Mouse (Mus musculus) neural tube, embryonic 10.5 days (tissue): ENCODE measurements around the gene Vti1a.

Experiments
- DNase-seq: peaks from one replicate; pipeline ENCODE4 v3.0.0-alpha.2; 2017; ENCODE audit warnings: low spot score; ENCODE audit errors: extremely low spot score

Gene Vti1a

GRCm38 (mm10) chr19:55556168-55556999 is 240.3 kb downstream of the Vti1a start:
- peak; percentile 81 for DNase-seq

DNA sequence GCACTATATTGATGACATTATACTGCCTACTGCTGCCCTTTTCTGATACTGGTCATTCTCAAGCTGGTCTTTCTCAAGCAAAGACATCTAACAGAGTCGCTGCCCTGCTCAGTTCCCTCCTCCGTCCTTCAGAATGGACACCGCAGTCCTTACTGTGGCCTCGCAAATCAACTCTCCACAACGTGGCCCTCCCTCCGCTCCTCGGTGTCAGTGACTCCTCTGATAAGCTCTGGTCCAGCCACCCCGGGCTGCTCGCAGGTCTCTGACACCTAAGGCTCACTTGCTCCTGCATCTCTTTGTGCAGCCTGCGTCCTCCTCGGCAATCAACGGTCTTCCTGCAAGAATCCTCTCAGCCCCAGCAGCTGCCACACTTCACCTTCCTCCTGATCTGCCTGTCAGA is 243.2 kb downstream of the Vti1a start:
- no peak for DNase-seq

DNA sequence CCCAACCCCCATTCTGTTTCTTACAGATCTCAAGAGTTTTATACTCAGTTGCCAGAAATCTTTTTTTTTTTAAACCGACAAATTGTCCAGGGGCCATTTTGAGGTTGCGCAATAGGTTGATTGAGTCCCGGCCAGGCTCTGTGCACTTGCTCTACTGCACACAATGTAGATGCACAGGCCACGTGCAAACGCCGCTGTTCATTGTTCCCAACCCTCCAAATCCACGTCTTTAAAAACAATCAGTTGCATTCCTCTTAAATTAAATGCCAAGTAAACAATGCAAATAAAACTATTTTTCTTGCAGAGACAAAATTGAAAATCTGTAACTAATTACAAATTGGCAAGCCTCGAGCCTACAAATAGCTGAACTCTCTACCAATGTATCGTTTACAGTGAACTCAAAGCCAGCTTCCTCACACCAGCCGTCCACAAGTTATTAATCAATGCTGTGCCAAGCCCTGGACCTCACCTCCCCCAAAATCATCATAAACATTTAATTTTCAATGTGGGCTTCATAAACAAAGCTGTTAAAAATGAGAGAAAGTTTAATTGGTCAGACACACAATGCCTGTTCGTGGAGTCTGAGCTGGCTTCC is 244.1 kb downstream of the Vti1a start:
- no peak for DNase-seq

- DNase-seq = no peak
Measured at GRCm38 (mm10) chr19:55561469-55561868, 245.4 kb downstream of the Vti1a start.

GRCm38 (mm10) chr19:55562487-55563147 is 246.5 kb downstream of the Vti1a start:
- DNase-seq = no peak

DNA sequence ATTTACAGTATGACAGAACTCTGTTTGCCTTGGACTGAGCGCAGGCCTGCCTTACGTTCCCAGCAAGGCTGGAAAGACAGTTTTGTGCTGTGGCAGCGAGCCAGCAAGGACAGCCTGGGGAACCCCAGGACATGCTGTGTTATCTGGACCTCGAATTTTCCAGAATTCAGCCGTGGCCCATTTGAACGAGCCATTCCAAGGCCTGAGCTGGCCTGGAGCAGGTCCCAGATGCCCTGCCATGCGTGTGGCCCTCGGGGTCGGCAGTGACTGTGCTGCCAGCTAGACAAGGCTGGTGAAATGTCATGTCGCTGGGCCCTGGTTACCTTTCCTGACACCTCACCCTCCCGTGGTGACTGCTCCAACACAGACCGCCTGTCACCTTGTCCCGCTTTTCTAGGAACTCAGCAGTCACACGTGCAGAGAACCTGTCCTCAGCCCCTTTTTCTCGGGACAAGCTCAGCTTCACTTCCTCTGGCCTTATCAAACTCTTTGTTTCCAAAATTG is 247.1 kb downstream of the Vti1a start:
- DNase-seq = no peak

DNA sequence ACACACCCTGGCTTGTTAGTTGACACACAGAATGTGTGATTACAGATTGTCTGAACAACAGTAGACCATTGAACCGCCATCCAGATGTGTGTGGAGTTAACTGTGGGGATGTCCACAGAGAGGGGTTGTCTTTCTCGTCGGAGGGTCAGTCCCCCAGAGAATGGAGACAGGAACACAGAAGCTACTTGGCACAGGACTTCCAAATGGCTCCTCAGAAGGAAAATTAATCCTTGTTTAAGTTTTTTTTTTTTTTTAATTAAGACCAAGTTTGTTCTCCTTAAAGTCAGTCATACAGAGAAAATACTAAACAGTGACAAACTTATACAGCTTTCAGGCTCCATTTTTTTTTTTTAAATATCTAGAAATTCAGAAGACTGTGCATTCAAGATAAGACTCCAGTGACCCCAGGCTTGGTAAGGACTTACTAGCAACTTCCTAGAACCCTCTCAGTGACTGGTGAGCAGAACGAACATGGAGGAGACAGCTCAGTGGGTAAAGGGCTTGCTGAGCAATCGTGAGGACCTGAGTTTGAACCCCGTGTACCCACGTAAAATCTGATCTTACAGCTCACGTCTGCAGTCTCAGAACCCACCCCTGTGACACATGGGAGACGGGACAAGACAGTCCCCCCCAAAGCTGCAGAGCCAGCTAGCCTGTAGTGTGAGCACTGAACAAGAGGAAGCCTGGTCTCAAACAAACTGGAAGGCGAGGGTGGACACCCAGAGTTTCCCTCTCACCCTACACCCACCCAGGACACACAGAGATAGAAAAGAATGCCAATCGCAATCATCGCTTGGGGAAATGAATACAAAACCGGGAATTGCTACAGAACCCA is 248.2 kb downstream of the Vti1a start:
- no peak for DNase-seq

DNA sequence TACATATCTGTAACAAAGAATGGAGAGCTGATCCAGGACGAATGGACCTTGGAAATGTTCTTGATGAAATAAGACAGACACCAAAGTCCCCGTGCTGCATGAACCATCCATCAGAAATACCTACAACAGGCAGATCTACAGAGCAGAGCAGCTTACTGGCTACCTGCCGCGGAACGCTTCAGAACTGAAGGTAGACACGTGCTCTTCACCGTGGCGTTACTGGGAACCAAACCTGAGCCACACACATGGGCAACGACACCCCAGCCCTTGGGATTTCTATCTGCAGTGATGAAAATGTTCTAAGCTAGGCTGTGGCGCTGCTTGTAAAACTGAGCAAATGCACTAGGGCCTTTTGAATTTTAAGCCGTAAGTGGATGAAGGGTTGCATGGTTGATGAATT is 249.0 kb downstream of the Vti1a start:
- no peak for DNase-seq

- no peak for DNase-seq
Measured at GRCm38 (mm10) chr19:55565523-55566369, 249.7 kb downstream of the Vti1a start.

GRCm38 (mm10) chr19:55569114-55569513 is 253.0 kb downstream of the Vti1a start:
- no peak for DNase-seq

DNA sequence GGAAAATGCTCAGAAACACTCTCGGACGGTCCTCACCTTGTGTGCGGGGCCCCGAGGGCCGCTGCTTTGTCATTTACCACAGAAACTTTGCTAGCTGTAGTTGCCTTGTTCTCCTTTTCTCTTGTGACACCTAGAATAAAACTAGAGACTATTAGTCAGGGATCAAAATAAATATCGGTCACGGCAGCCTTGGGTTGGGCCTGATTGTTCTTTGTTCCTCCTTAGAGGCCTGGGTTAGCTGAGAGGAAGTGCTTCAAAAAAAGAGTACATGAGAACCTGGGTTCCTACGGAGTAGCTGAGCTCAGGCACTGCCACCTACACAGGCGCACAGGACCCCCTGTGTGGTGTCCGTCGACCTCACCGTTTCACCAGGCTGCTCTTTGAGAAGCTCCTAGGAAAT is 253.8 kb downstream of the Vti1a start:
- no peak for DNase-seq

GRCm38 (mm10) chr19:55570520-55571296 is 254.6 kb downstream of the Vti1a start:
- DNase-seq = no peak

GRCm38 (mm10) chr19:55571486-55571885 is 255.4 kb downstream of the Vti1a start:
- no peak for DNase-seq

- DNase-seq = no peak
Measured at GRCm38 (mm10) chr19:55577306-55578042, 261.4 kb downstream of the Vti1a start.

DNA sequence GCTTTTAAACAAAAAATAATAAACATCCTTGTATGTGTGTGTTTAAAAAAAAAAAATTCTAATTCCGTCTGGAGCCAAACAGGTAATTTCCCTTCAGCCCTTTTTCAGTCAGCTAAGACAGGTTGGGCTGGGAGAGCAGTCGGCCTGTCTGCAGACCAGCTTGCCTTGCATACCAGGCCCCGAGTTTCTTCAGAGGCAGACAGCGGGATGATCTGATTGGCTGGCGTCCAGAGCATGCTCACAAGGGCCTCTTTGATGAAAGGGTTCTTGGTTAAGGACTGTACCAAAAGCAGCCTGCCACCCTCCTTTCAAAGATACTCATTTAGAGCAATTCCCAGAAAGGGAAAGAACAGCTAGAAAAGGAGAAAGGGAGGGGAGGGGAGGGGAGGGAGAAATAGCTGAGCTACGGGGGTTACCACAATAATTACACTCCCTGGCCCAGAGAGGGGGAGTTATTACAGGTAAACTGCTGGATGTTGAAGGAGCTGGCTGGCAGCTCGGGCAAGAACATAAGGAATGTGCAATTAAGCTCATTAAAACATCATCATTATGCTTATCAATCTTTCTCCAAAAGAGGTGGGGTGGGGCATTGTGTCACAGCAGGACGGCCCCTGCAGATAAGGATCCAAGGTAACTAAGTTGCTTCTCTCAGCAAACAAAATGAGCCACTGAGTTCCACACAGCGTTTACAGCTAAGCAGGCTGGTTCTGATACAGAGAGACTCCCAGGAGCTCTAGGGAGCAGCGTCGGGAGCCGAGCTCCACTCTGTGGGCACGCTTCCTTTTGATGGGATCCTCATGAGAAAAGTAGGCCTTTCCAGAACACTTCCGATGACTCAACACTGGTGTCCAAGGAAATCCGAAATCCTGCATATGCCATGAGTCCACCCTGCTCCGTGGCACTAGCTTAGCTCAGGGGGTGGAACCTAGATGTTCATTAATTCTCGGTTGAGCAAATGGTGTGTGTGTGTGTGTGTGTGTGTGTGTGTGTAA is 262.3 kb downstream of the Vti1a start:
- peak; percentile 60 for DNase-seq

DNA sequence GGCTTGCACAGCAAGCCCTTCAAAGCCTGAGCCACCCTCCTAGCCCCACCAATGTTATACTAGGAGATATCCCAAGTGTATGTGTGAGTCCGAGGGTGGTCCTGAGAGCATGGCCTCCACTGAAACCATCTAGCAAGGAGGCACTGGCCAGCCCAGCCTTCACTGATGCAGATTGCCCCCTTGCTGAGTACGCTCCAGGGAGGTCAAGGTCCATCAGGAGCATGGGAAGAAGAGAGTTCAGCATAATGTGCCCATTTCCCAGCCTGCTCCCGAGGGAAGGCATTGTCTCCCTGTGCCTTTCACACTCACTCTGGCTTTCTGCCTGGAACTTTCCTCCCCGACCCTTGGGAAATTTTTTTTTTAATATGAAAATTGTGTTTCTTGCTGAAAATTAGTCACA is 263.2 kb downstream of the Vti1a start:
- no peak for DNase-seq

DNA sequence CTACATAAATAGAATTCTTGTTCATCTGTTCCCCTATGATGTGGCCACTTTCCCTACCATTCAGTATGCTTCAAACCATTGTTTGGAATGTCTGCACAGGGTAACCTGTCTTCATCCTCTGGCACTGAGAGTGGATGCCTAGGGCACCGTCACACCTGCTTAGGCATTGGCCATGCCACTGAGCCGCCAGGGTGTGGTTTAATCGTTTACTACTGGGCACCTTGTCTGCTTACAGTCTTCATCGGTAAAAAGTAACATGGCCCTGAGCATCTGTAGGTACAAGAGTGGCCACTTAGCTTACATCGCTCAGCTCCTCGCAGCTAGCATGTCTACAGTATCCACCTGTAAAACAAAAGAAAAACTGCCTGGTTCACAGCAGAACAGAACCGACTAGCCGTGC is 264.1 kb downstream of the Vti1a start:
- DNase-seq = no peak

DNA sequence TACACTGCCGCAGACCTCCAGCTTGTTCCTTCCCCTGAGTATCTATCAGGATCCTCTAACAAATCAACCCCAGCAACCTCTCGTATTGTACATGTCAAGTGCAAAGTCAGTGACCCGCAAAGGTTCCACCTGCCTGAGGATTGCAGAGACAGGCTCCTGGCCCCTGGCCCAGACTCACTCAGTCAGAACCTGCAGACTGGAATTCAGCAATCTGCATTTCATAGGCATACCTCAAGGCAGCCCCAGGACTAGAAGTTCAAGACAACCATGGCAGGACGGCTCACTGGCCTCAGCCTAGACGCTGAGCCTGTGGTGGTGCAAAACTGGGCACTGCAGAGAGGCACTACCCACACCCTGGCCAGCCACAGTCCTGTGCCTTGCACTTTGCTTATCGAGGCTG is 264.6 kb downstream of the Vti1a start:
- no peak for DNase-seq
